Mouse (Mus musculus) stomach, embryonic 15.5 days (tissue): ENCODE results near the gene Kctd18. TPM values are rescaled to one million over a fixed set of nuclear protein-coding genes. Genes with fewer than 3 reads are reported as not detected.

ENCODE experiments used
- ATAC-seq: fragments of 200-750 bp; cut with Nextera tagmentation; 2 replicates; pipeline ENCODE4 v1.8.0; 2017; ENCODE audit warnings: low read depth, moderate number of reproducible peaks, moderate TSS enrichment; ENCODE audit not compliant: insufficient read depth, low FRiP score
- H3K27ac ChIP-seq: fragments of 300-500 bp; sonication (generic); 2 replicates; pipeline ENCODE4 v1.5.1; 2015; ENCODE audit warnings: mild to moderate bottlenecking, inconsistent platforms
- H3K27me3 ChIP-seq: fragments of 300-500 bp; sonication (generic); replicated peaks from 2 replicates; pipeline ENCODE4 v1.6.1; 2015; ENCODE audit warnings: inconsistent platforms
- H3K36me3 ChIP-seq: fragments of 300-500 bp; sonication (generic); 2 replicates; pipeline ENCODE4 v1.6.1; 2015; ENCODE audit warnings: inconsistent platforms
- H3K4me1 ChIP-seq: fragments of 300-500 bp; sonication (generic); 2 replicates; pipeline ENCODE4 v1.6.1; 2015; ENCODE audit warnings: inconsistent platforms
- H3K4me2 ChIP-seq: fragments of 300-500 bp; sonication (generic); 2 replicates; pipeline ENCODE4 v1.6.1; 2015; ENCODE audit warnings: mild to moderate bottlenecking, inconsistent platforms
- H3K4me3 ChIP-seq: fragments of 300-500 bp; sonication (generic); replicated peaks from 2 replicates; pipeline ENCODE4 v1.5.1; 2015; ENCODE audit warnings: inconsistent platforms
- H3K9ac ChIP-seq: fragments of 300-500 bp; sonication (generic); 2 replicates; pipeline ENCODE4 v1.6.1; 2015; ENCODE audit warnings: inconsistent platforms
- H3K9me3 ChIP-seq: fragments of 300-500 bp; sonication (generic); 2 replicates; pipeline ENCODE4 v1.6.1; 2016; ENCODE audit warnings: inconsistent platforms
- WGBS: fragments of 180-500 bp; shearing (Covaris S2); methylation state at CpG from one replicate; pipeline ENCODE4 v1.1.7; 2015; 5-methylcytosine and 5-hydroxymethylcytosine counted together
- polyA plus RNA-seq: library from polyadenylated mRNA; unstranded; fragments of >200 nt; fragmentation: Nextera tagmentation; extraction: Ambion mirVana; gene quantifications from 2 replicates; pipeline ENCODE4 v1.2.1, GENCODE M21; 2015

Gene Kctd18
- polyA plus RNA-seq, 1 experiment from 2014 or later: 13.3 TPM

DNA sequence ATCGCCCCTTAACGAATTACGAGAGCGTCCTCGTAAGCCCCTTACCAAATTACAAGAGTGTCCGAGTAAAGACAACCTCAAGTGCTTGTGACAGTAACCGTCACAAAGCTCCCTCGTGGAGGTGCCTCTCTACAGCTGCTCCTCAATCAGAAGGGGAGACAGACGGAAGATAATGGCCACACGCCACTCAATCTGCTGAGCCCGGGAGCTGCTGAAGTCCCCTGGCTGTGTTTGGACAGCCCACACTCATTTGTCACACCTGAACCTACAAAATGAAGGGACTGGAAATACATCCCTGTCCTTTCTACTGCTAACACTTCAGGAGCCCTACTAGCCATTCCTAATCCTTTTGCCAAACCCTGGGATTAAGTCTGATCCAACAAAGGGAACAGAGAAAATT lies 77.0 kb downstream of the Kctd18 start:
- no peaks in the 10 kb centered on the region for H3K9me3 ChIP-seq
- 62% methylated on average over 11 of the region's 11 CpGs for WGBS
- peaks cover 13% of the 10 kb centered on the region; the same call in 1 of the 2 replicates for H3K36me3 ChIP-seq
- no peak overlapping the region for H3K4me3 ChIP-seq
- H3K4me1 ChIP-seq: no peaks in the 10 kb centered on the region
- ATAC-seq: no peak
- H3K27ac ChIP-seq: no peak overlapping the region
- H3K4me2 ChIP-seq: no peak overlapping the region
- no peaks in the 10 kb centered on the region for H3K27me3 ChIP-seq
- no peak overlapping the region for H3K9ac ChIP-seq

DNA sequence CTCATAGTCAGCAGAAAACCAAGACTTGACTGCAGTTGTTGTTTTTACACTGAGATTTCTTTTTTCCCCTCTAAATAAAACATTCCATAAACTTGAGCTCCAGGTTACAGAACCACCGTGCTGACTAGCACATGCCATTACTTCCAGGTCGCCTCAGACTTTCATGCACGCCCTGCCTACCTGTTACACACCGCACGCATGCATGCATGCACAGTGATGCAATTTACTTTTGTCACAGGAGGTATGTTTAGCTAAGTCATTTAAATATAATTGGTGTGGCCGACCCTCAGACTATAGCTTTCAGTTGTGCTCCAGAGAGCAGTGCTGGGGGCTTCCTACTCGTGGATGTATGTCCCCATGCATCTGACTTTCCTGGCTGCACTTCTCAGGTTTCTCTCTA lies 77.7 kb downstream of the Kctd18 start:
- Histone ChIP-seq H3K4me3 (no peak overlapping the region), H3K4me1 (no peaks in the 10 kb centered on the region), H3K9me3 (no peaks in the 10 kb centered on the region), H3K27me3 (no peaks in the 10 kb centered on the region), H3K36me3 (peaks cover 13% of the 10 kb centered on the region; the same call in 1 of the 2 replicates), H3K4me2 (no peak overlapping the region), H3K27ac (no peak overlapping the region), H3K9ac (no peak overlapping the region)
- ATAC-seq: no peak
- WGBS: 78% methylated on average over 7 of the region's 7 CpGs

DNA sequence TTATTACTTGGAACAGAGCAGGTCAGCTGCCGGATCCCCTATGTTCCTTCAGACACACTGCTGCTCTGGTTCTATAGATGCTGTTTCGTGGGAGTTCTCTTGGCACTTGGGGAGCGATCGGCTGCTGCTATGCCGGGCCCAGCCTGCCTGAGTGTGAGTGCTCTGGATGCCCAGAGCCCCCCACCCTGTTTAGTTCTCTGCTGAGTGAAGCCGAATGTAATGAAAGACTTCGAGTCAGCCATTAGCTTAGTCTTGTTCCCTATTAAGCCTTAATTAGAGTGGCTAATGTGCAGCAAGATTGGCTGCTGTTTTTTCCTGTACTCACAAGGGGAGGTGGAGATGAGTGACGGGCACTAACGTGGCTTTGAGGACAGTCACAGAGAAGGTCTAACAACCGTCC lies 78.1 kb downstream of the Kctd18 start:
- no peak for ATAC-seq
- H3K27ac ChIP-seq: no peak overlapping the region
- no peak overlapping the region for H3K4me2 ChIP-seq

DNA sequence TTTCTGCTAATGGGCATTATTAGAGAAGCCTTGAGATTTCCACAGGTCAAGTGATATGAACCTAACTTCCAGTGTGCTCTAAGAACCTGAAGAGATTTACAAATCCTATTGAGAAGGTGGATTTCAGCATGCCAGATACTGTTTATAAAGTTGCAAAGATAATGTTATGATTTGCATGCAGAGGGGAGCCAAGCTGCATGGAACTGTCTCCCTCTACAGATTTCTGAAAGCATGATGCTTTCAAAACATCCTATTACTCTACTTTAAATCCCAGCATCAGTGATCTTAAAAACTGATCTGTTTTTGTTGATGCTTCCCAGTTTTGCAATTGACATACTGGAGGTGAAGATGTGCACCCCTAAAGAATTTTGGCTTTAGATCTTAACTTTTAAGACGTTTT lies 84.5 kb downstream of the Kctd18 start:
- H3K4me2 ChIP-seq: no peak overlapping the region
- no peak for ATAC-seq
- no peaks in the 10 kb centered on the region for H3K27me3 ChIP-seq
- H3K36me3 ChIP-seq: no peaks in the 10 kb centered on the region; the same call in 1 of the 2 replicates
- no peak overlapping the region for H3K4me3 ChIP-seq
- no peak overlapping the region for H3K9ac ChIP-seq
- no peaks in the 10 kb centered on the region for H3K4me1 ChIP-seq
- H3K27ac ChIP-seq: no peak overlapping the region
- no peaks in the 10 kb centered on the region for H3K9me3 ChIP-seq
- WGBS: 54% methylated on average over 1 of the region's 1 CpGs

More for the DNA sequence above, 78.1 kb downstream of the Kctd18 start:
- 78% methylated on average over 10 of the region's 10 CpGs for WGBS
- Histone ChIP-seq H3K9ac (no peak overlapping the region), H3K27me3 (no peaks in the 10 kb centered on the region), H3K9me3 (no peaks in the 10 kb centered on the region), H3K4me3 (no peak overlapping the region), H3K36me3 (peaks cover 13% of the 10 kb centered on the region; the same call in 1 of the 2 replicates), H3K4me1 (no peaks in the 10 kb centered on the region)

DNA sequence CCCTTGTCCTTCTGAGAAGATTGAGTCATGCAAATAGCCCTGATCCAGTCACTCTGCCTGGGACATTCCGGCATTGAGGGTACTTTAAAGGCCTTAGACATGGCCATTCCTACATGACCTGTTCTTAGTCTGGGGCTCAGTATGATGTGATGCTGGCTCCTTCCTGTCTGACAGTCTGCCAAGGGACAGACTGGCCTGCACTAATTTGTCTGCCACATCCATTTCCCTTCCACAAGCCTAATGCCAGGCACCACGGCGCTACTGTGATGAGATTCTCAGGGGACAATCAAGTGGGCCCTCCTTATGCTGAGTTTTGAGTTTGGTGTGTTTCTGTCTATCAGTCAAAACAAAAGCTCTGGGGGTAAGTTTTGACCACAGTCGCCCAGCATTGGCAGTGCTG lies 100.2 kb downstream of the Kctd18 start:
- Histone ChIP-seq H3K9me3 (no peaks in the 10 kb centered on the region), H3K27ac (no peak overlapping the region), H3K36me3 (0 out of 2 replicates have a peak, but pooled peaks cover 3% of the 10 kb centered on the region), H3K4me3 (no peak overlapping the region), H3K4me2 (no peak overlapping the region), H3K9ac (no peak overlapping the region), H3K4me1 (no peaks in the 10 kb centered on the region), H3K27me3 (no peaks in the 10 kb centered on the region)
- WGBS: 81% methylated on average over 4 of the region's 4 CpGs
- ATAC-seq: no peak

DNA sequence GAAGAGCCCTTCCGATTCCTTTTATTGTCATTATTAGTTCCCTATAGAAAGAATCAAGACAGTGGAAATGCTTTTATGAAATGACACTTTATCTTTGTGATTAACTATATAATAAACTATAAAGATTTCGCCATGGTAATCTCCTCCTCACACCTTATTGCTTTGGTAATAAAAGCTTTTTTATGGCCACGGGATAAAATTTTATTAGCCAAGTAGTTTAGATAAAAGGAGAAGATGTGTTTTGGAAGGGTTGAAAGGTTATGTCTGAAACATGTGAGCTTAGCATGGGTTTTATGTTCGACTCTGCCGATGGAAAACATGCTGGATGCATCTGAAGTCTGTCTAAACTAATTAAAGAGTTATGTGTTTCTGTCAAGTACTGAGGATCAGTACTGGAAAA lies 101.4 kb downstream of the Kctd18 start:
- no peak overlapping the region for H3K9ac ChIP-seq
- H3K27ac ChIP-seq: no peak overlapping the region
- H3K4me1 ChIP-seq: no peaks in the 10 kb centered on the region
- no peak for ATAC-seq
- WGBS: 72% methylated on average over 5 of the region's 5 CpGs
- H3K36me3 ChIP-seq: 0 out of 2 replicates have a peak, but pooled peaks cover 3% of the 10 kb centered on the region
- H3K27me3 ChIP-seq: no peaks in the 10 kb centered on the region
- no peaks in the 10 kb centered on the region for H3K9me3 ChIP-seq
- H3K4me2 ChIP-seq: no peak overlapping the region
- no peak overlapping the region for H3K4me3 ChIP-seq

DNA sequence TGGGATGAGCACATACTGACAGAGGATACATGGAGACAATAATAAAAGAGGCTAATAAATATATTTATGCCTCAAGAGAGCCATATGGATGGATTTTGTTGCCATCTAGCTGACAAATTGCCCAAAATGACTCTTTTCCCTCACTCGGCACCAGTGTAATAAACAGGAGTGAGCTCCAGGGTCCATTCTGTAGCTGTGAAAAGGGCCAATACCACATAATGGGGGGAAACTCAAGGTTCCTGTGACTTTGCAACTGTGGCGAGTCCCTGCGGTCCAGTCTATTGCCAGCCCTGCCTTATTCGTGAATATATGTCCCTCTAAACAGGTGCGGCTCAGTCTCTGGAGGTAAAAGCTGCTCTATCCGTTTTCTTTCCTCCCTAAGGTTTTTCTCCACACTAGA lies 107.2 kb downstream of the Kctd18 start:
- Histone ChIP-seq H3K4me2 (no peak overlapping the region), H3K27ac (no peak overlapping the region), H3K9me3 (no peaks in the 10 kb centered on the region), H3K27me3 (no peaks in the 10 kb centered on the region), H3K36me3 (0 out of 2 replicates have a peak, but pooled peaks cover 3% of the 10 kb centered on the region), H3K9ac (no peak overlapping the region), H3K4me3 (no peak overlapping the region), H3K4me1 (no peaks in the 10 kb centered on the region)
- 83% methylated on average over 6 of the region's 6 CpGs for WGBS
- ATAC-seq: no peak

DNA sequence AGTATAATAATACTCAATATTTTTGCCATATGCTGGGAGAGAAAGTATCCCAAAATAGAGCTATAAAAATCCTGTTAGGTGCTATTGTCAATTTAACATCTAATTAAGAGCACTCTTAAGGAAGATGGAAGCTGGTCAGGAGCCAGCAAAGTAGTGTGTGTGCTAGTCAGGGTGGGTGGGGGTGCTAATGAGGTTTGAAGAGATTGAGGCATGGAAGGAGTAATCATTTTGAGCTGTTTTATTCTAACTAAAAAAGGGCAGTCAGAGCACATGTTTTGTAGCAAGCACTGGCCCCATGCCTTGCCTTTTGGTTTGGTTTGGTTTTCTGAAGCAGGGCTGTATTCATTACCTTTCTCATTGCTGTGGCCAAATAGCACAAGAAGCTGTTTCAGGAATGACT lies 112.4 kb downstream of the Kctd18 start:
- Histone ChIP-seq H3K9ac (no peak overlapping the region), H3K36me3 (no peaks in the 10 kb centered on the region), H3K4me2 (no peak overlapping the region), H3K4me3 (no peak overlapping the region), H3K9me3 (no peaks in the 10 kb centered on the region), H3K27ac (peak overlapping the region; percentile 70), H3K27me3 (no peaks in the 10 kb centered on the region), H3K4me1 (no peaks in the 10 kb centered on the region)
- ATAC-seq: no peak; the same call in 1 of the 2 replicates

DNA sequence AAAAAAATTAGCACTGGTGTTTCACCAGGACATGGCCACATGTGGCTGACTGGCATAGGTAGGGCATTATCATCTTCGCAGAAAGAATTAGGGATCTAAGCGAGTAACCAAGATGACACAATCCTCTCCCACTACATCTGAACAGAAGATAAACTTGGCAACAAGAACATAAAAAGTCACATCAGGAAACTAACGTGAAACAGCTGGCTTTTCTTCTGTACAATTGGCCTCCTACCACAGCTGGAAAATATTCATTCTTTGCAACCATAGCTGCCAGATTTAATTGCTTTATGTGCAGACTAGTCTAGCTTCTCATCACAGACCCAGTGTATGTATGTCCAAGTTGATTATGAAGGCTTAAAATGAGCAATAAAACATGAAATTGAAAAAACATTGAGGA lies 112.8 kb downstream of the Kctd18 start:
- no peak; the same call in 1 of the 2 replicates for ATAC-seq
- Histone ChIP-seq H3K4me1 (no peaks in the 10 kb centered on the region), H3K9ac (no peak overlapping the region), H3K36me3 (no peaks in the 10 kb centered on the region), H3K27ac (peak overlapping the region; percentile 69), H3K27me3 (no peaks in the 10 kb centered on the region), H3K4me2 (no peak overlapping the region), H3K9me3 (no peaks in the 10 kb centered on the region), H3K4me3 (no peak overlapping the region)
- 50% methylated on average over 3 of the region's 3 CpGs for WGBS

Other genes starting within 250 kb of the Kctd18 start
- gene Spats2l, start 244.8 kb downstream of the Kctd18 start, polyA plus RNA-seq: 87.7 and 89.8 TPM in 2 replicates
- gene Sgo2a, start 23.0 kb downstream of the Kctd18 start, polyA plus RNA-seq: 14.0 and 16.1 TPM in 2 replicates
- gene Aox1, start 11.0 kb upstream of the Kctd18 start, polyA plus RNA-seq: 0.10 and 0.21 TPM in 2 replicates
- gene Aox3, start 94.2 kb upstream of the Kctd18 start, polyA plus RNA-seq: 0.79 and 0.85 TPM in 2 replicates
- gene Aox4, start 191.4 kb upstream of the Kctd18 start, polyA plus RNA-seq: 0.13 and 0.18 TPM in 2 replicates